Mouse (Mus musculus): ENCODE results near the gene Ppp4r3b. TPM values are rescaled to one million over a fixed set of nuclear protein-coding genes. Genes with fewer than 3 reads are reported as not detected.
A peak's percentile ranks its signal among the peaks of the same experiment; 100 is the strongest.

The Ppp4r3b gene
- polyA plus RNA-seq, 1 experiment from 2014 or later: 47.3 TPM

DNA sequence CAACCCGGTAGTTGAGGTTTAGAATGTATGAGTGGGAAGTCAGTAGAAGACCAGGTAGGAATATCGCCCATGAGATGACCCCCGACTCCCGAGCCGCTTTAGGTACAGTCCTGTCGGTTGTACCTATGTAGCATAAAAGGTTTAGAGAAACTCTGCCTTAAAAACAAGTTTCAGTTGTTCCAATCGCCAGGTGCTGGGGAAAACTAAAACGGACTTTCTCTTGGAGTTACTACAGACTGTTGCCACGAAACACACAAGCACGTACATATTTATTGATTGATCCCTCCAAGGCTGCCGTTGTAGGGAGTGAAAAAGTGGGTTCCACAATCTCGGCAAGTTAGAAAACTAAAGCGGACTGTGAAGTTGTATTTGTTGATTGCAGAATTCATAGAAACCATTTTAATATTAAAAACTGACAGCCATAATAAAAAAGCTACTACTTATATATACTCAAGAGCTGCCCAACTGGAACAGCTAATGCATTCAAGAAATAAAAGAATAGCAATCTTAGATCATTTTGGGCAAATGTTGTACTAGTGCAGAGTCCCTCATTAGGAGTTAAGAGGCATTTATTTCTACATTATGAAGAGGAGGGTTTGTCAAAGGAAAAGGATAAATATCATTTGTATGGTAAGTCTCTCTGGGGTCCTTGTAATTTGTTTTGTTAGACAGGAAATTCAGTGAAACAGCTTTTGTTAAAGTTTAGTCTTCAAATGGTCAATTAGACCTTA, 1.2 kb downstream of the Ppp4r3b start:
- ATAC-seq (replicated peaks; ENCODE audit: insufficient number of reproducible peaks, low FRiP score, low TSS enrichment): no peak
- 7% methylated on average over 13 of the region's 13 CpGs for WGBS (ENCODE audit: insufficient replicate concordance)
- peak overlapping the region; percentile 95 for H3K9ac ChIP-seq (ENCODE audit: low read depth, low read length)

DNA sequence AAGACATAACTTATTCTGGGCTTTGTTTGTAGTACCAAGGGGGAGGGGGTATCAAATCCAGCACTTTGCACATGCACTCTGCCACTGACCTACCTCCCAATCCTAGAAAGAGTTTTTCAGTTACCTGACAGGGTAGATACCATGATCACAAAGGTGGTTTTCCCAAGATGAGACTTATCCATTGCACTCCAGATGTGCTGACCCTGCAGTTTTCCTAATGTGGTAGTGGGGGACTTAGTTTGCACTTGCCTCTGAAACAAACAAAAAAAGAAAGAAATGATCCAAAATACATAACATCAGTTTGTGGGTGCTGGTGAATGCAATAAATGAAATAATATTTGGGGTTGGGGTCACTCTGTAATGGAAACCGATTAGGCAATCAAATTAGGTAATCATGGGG, 6.6 kb downstream of the Ppp4r3b start:
- no peak overlapping the region for H3K4me2 ChIP-seq
- H3K27ac ChIP-seq (ENCODE audit: low read depth, low read length): no peak overlapping the region
- H3K9me3 ChIP-seq (replicated peaks; ENCODE audit: control insufficient read depth, low read length): no peaks in the 10 kb centered on the region
- no peaks in the 10 kb centered on the region for H3K36me3 ChIP-seq (ENCODE audit: control insufficient read depth, insufficient read depth, low read length)
- no peak overlapping the region for H3K4me3 ChIP-seq (ENCODE audit: low read depth, low read length)
- no peak overlapping the region for H3K9ac ChIP-seq (ENCODE audit: low read depth, low read length)
- no peaks in the 10 kb centered on the region for H3K27me3 ChIP-seq (ENCODE audit: control insufficient read depth, insufficient read depth, low read length)
- no peaks in the 10 kb centered on the region for H3K4me1 ChIP-seq (ENCODE audit: control insufficient read depth, insufficient read depth, low read length)
- no peak for ATAC-seq (replicated peaks; ENCODE audit: insufficient number of reproducible peaks, low FRiP score, low TSS enrichment)
- 94% methylated on average over 1 of the region's 1 CpGs for WGBS (ENCODE audit: insufficient replicate concordance)

More for the DNA sequence above, 1.2 kb downstream of the Ppp4r3b start:
- H3K36me3 ChIP-seq (ENCODE audit: control insufficient read depth, insufficient read depth, low read length): no peaks in the 10 kb centered on the region
- no peaks in the 10 kb centered on the region for H3K9me3 ChIP-seq (replicated peaks; ENCODE audit: control insufficient read depth, low read length)
- H3K4me2 ChIP-seq: peak overlapping the region; percentile 81
- peaks cover 5% of the 10 kb centered on the region; the same call in 1 of the 2 replicates for H3K4me1 ChIP-seq (ENCODE audit: control insufficient read depth, insufficient read depth, low read length)
- H3K27ac ChIP-seq (ENCODE audit: low read depth, low read length): peak overlapping the region; percentile 93
- H3K27me3 ChIP-seq (ENCODE audit: control insufficient read depth, insufficient read depth, low read length): no peaks in the 10 kb centered on the region
- H3K4me3 ChIP-seq (ENCODE audit: low read depth, low read length): peak overlapping the region; percentile 92

DNA sequence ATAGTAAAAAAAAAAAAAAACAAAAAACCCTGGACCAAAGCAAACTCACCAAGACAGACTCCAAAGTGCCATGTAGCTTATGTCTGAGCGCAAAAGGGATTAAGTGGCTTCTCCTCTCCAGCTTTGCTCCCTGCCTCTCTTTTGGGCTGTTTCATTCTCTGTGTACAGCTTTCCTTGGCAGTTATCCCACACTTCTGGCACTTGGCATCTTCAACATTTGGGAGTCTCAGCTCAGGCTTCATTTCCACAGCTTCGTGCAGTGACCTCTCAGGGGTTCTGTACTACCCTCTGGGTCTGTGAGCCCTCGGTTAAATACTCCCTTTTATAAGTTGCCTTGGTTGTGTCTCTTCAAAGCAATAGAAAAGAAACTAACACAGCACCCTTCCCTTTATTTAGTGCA, 8.0 kb downstream of the Ppp4r3b start:
- Histone ChIP-seq H3K4me2 (no peak overlapping the region), H3K27me3 (ENCODE audit: control insufficient read depth, insufficient read depth, low read length) (no peaks in the 10 kb centered on the region), H3K4me3 (ENCODE audit: low read depth, low read length) (no peak overlapping the region), H3K36me3 (ENCODE audit: control insufficient read depth, insufficient read depth, low read length) (no peaks in the 10 kb centered on the region), H3K27ac (ENCODE audit: low read depth, low read length) (no peak overlapping the region), H3K4me1 (ENCODE audit: control insufficient read depth, insufficient read depth, low read length) (no peaks in the 10 kb centered on the region), H3K9me3 (replicated peaks; ENCODE audit: control insufficient read depth, low read length) (no peaks in the 10 kb centered on the region), H3K9ac (ENCODE audit: low read depth, low read length) (no peak overlapping the region)
- 86% methylated on average over 3 of the region's 3 CpGs for WGBS (ENCODE audit: insufficient replicate concordance)
- ATAC-seq (replicated peaks; ENCODE audit: insufficient number of reproducible peaks, low FRiP score, low TSS enrichment): no peak

DNA sequence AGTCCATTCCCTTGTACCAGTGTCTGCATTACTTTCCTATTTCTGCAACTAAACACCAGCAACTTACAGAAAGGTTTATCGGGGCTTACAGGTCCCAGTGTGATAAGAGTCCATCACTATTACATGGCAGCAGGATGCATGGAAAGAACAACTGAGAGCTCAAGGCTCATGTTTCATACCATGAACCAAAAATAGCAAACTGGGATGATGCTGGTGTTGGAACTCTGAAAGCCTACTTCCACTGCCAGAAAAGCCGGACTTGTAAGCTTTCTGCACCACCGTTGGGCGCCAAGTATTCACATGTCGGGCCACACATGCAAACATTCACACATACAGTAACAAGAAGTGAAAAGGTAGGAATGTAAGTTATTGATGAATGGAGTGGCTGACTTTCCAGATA, 9.1 kb downstream of the Ppp4r3b start:
- H3K27ac ChIP-seq (ENCODE audit: low read depth, low read length): no peak overlapping the region
- H3K4me2 ChIP-seq: no peak overlapping the region

GRCm38 (mm10) chr11:29188981-29189380, 16.3 kb downstream of the Ppp4r3b start:
- no peak overlapping the region for H3K9ac ChIP-seq (ENCODE audit: low read depth, low read length)
- whole genome bisulfite sequencing (ENCODE audit: insufficient replicate concordance): 89% methylated on average over 2 of the region's 2 CpGs
- no peak overlapping the region for H3K4me2 ChIP-seq
- no peak overlapping the region for H3K27ac ChIP-seq (ENCODE audit: low read depth, low read length)
- H3K4me1 ChIP-seq (ENCODE audit: control insufficient read depth, insufficient read depth, low read length): no peaks in the 10 kb centered on the region
- H3K36me3 ChIP-seq (ENCODE audit: control insufficient read depth, insufficient read depth, low read length): peaks cover 9% of the 10 kb centered on the region; the same call in 1 of the 2 replicates
- no peaks in the 10 kb centered on the region for H3K9me3 ChIP-seq (replicated peaks; ENCODE audit: control insufficient read depth, low read length)
- no peak for ATAC-seq (replicated peaks; ENCODE audit: insufficient number of reproducible peaks, low FRiP score, low TSS enrichment)
- no peaks in the 10 kb centered on the region for H3K27me3 ChIP-seq (ENCODE audit: control insufficient read depth, insufficient read depth, low read length)
- no peak overlapping the region for H3K4me3 ChIP-seq (ENCODE audit: low read depth, low read length)

More for the DNA sequence above, 9.1 kb downstream of the Ppp4r3b start:
- H3K36me3 ChIP-seq (ENCODE audit: control insufficient read depth, insufficient read depth, low read length): peaks cover 3% of the 10 kb centered on the region; the same call in 1 of the 2 replicates
- H3K9me3 ChIP-seq (replicated peaks; ENCODE audit: control insufficient read depth, low read length): no peaks in the 10 kb centered on the region
- H3K9ac ChIP-seq (ENCODE audit: low read depth, low read length): no peak overlapping the region
- H3K4me1 ChIP-seq (ENCODE audit: control insufficient read depth, insufficient read depth, low read length): no peaks in the 10 kb centered on the region
- ATAC-seq (replicated peaks; ENCODE audit: insufficient number of reproducible peaks, low FRiP score, low TSS enrichment): no peak
- no peak overlapping the region for H3K4me3 ChIP-seq (ENCODE audit: low read depth, low read length)
- WGBS (ENCODE audit: insufficient replicate concordance): 70% methylated on average over 5 of the region's 5 CpGs
- no peaks in the 10 kb centered on the region for H3K27me3 ChIP-seq (ENCODE audit: control insufficient read depth, insufficient read depth, low read length)

- Histone ChIP-seq H3K4me2 (no peak overlapping the region), H3K9ac (ENCODE audit: low read depth, low read length) (no peak overlapping the region), H3K4me3 (ENCODE audit: low read depth, low read length) (no peak overlapping the region), H3K27ac (ENCODE audit: low read depth, low read length) (no peak overlapping the region), H3K36me3 (ENCODE audit: control insufficient read depth, insufficient read depth, low read length) (peaks cover 9% of the 10 kb centered on the region; the same call in 1 of the 2 replicates), H3K27me3 (ENCODE audit: control insufficient read depth, insufficient read depth, low read length) (no peaks in the 10 kb centered on the region), H3K9me3 (replicated peaks; ENCODE audit: control insufficient read depth, low read length) (no peaks in the 10 kb centered on the region), H3K4me1 (ENCODE audit: control insufficient read depth, insufficient read depth, low read length) (no peaks in the 10 kb centered on the region)
- ATAC-seq (replicated peaks; ENCODE audit: insufficient number of reproducible peaks, low FRiP score, low TSS enrichment): no peak
- WGBS (ENCODE audit: insufficient replicate concordance): 82% methylated on average over 5 of the region's 5 CpGs
Measured at GRCm38 (mm10) chr11:29203653-29204052, 31.0 kb downstream of the Ppp4r3b start.

GRCm38 (mm10) chr11:29209774-29210173, 37.1 kb downstream of the Ppp4r3b start:
- H3K36me3 ChIP-seq (ENCODE audit: control insufficient read depth, insufficient read depth, low read length): peaks cover 2% of the 10 kb centered on the region
- no peaks in the 10 kb centered on the region for H3K27me3 ChIP-seq (ENCODE audit: control insufficient read depth, insufficient read depth, low read length)
- H3K9ac ChIP-seq (ENCODE audit: low read depth, low read length): no peak overlapping the region
- WGBS (ENCODE audit: insufficient replicate concordance): 92% methylated on average over 2 of the region's 2 CpGs
- no peaks in the 10 kb centered on the region for H3K4me1 ChIP-seq (ENCODE audit: control insufficient read depth, insufficient read depth, low read length)
- no peak overlapping the region for H3K27ac ChIP-seq (ENCODE audit: low read depth, low read length)
- no peaks in the 10 kb centered on the region for H3K9me3 ChIP-seq (replicated peaks; ENCODE audit: control insufficient read depth, low read length)
- no peak for ATAC-seq (replicated peaks; ENCODE audit: insufficient number of reproducible peaks, low FRiP score, low TSS enrichment)
- no peak overlapping the region for H3K4me2 ChIP-seq
- H3K4me3 ChIP-seq (ENCODE audit: low read depth, low read length): no peak overlapping the region

GRCm38 (mm10) chr11:29216196-29216595, 43.5 kb downstream of the Ppp4r3b start:
- no peak overlapping the region for H3K27ac ChIP-seq (ENCODE audit: low read depth, low read length)
- no peaks in the 10 kb centered on the region for H3K9me3 ChIP-seq (replicated peaks; ENCODE audit: control insufficient read depth, low read length)
- H3K36me3 ChIP-seq (ENCODE audit: control insufficient read depth, insufficient read depth, low read length): peaks cover 12% of the 10 kb centered on the region
- 77% methylated on average over 2 of the region's 2 CpGs for WGBS (ENCODE audit: insufficient replicate concordance)
- ATAC-seq (replicated peaks; ENCODE audit: insufficient number of reproducible peaks, low FRiP score, low TSS enrichment): no peak
- H3K9ac ChIP-seq (ENCODE audit: low read depth, low read length): no peak overlapping the region
- H3K4me1 ChIP-seq (ENCODE audit: control insufficient read depth, insufficient read depth, low read length): no peaks in the 10 kb centered on the region
- no peak overlapping the region for H3K4me3 ChIP-seq (ENCODE audit: low read depth, low read length)
- no peaks in the 10 kb centered on the region for H3K27me3 ChIP-seq (ENCODE audit: control insufficient read depth, insufficient read depth, low read length)
- H3K4me2 ChIP-seq: no peak overlapping the region

- no peaks in the 10 kb centered on the region for H3K27me3 ChIP-seq (ENCODE audit: control insufficient read depth, insufficient read depth, low read length)
- H3K4me3 ChIP-seq (ENCODE audit: low read depth, low read length): no peak overlapping the region
- no peak overlapping the region for H3K4me2 ChIP-seq
- no peak overlapping the region for H3K27ac ChIP-seq (ENCODE audit: low read depth, low read length)
- H3K9me3 ChIP-seq (replicated peaks; ENCODE audit: control insufficient read depth, low read length): no peaks in the 10 kb centered on the region
- ATAC-seq (replicated peaks; ENCODE audit: insufficient number of reproducible peaks, low FRiP score, low TSS enrichment): no peak
- H3K4me1 ChIP-seq (ENCODE audit: control insufficient read depth, insufficient read depth, low read length): no peaks in the 10 kb centered on the region
- peaks cover 13% of the 10 kb centered on the region for H3K36me3 ChIP-seq (ENCODE audit: control insufficient read depth, insufficient read depth, low read length)
- H3K9ac ChIP-seq (ENCODE audit: low read depth, low read length): no peak overlapping the region
Measured at GRCm38 (mm10) chr11:29219055-29219454, 46.4 kb downstream of the Ppp4r3b start.

Data from heart, embryonic 11.5 days (tissue).